Mouse (Mus musculus) forebrain, embryonic 12.5 days (tissue): ENCODE results near the gene Rptor. TPM values are rescaled to one million over a fixed set of nuclear protein-coding genes. Genes with fewer than 3 reads are reported as not detected.

Experiments used
- ATAC-seq: fragments of 200-750 bp; cut with Nextera tagmentation; 2 replicates; pipeline ENCODE4 v1.8.0; 2017; ENCODE audit warnings: moderate TSS enrichment; ENCODE audit not compliant: low FRiP score
- H3K27ac ChIP-seq: fragments of 300-500 bp; sonication (generic); 2 replicates; pipeline ENCODE4 v1.5.1; 2016; ENCODE audit warnings: mild to moderate bottlenecking
- H3K27me3 ChIP-seq: fragments of 300-500 bp; sonication (generic); 2 replicates; pipeline ENCODE4 v1.6.1; 2016; ENCODE audit warnings: mild to moderate bottlenecking
- H3K36me3 ChIP-seq: fragments of 300-500 bp; sonication (generic); replicated peaks from 2 replicates; pipeline ENCODE4 v1.6.1; 2016; ENCODE audit warnings: mild to moderate bottlenecking
- H3K4me1 ChIP-seq: fragments of 300-500 bp; sonication (generic); 2 replicates; pipeline ENCODE4 v1.6.1; 2016
- H3K4me2 ChIP-seq: fragments of 300-500 bp; sonication (generic); 2 replicates; pipeline ENCODE4 v1.6.1; 2016; ENCODE audit warnings: mild to moderate bottlenecking, moderate library complexity
- H3K4me3 ChIP-seq: fragments of 300-500 bp; sonication (generic); replicated peaks from 2 replicates; pipeline ENCODE4 v1.5.1; 2016; ENCODE audit warnings: mild to moderate bottlenecking
- H3K9ac ChIP-seq: fragments of 300-500 bp; sonication (generic); 2 replicates; pipeline ENCODE4 v1.6.1; 2016; ENCODE audit warnings: mild to moderate bottlenecking
- H3K9me3 ChIP-seq: fragments of 300-500 bp; sonication (generic); 2 replicates; pipeline ENCODE4 v1.6.1; 2016
- WGBS: fragments of 180-500 bp; shearing (Covaris S2); methylation state at CpG from one replicate; pipeline ENCODE4 v1.1.7; 2016; 5-methylcytosine and 5-hydroxymethylcytosine counted together
- polyA plus RNA-seq: library from polyadenylated mRNA; unstranded; fragments of >200 nt; fragmentation: Nextera tagmentation; extraction: Ambion mirVana; gene quantifications from 2 replicates; pipeline ENCODE4 v1.2.1, GENCODE M21; 2016

The Rptor gene
- polyA plus RNA-seq, 1 experiment from 2014 or later, result 16.1 TPM

DNA sequence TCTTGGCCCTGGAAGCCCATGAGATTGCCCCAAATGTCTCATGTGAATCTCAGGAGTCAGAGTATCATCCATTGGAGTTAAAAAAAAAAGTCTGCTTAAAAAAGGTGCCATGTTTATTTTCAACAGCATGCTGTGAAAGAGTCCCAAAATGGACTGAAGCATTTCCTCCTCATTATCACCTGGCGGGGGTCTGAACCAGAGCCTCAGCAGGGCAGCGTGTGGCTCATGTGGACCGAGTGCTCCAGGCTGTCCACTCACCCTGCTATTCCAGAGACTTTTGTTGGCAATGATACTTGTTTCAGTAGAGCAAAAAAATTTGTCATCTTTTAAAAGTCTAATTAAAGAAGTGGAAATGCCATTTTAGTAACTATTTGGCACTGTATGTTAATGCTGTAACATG lies 9.5 kb downstream of the Rptor start:
- ATAC-seq, result no peak
- Histone ChIP-seq H3K4me2 (no peak overlapping the region), H3K9me3 (no peaks in the 10 kb centered on the region), H3K36me3 (peaks cover 3% of the 10 kb centered on the region; the same call in 1 of the 2 replicates), H3K27me3 (no peaks in the 10 kb centered on the region), H3K9ac (no peak overlapping the region), H3K27ac (no peak overlapping the region), H3K4me1 (no peaks in the 10 kb centered on the region), H3K4me3 (no peak overlapping the region)
- whole genome bisulfite sequencing, result 87% methylated on average over 3 of the region's 3 CpGs

DNA sequence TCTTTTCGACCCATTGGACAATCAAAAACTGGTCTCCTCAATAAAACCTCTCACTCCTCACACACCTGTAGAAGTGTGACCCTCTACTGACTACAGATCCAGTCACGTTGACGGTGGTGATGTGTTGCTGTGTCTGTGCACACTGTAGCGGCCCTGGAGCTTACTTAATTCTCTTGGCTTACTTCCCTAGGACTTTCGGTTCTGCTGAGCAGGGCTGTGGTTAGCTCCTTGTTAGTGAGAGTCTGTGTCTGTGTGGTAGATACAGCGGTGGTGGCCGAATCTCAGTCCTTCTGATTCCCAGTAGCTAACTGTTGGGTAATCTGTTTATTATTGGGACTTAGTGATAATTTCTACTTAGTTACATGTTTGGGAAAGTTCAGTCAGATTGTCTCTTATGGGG lies 12.4 kb downstream of the Rptor start:
- no peak overlapping the region for H3K4me2 ChIP-seq
- H3K9me3 ChIP-seq, result no peaks in the 10 kb centered on the region
- no peak overlapping the region for H3K4me3 ChIP-seq
- no peak overlapping the region for H3K9ac ChIP-seq
- no peak for ATAC-seq
- WGBS, result 91% methylated on average over 7 of the region's 7 CpGs
- no peaks in the 10 kb centered on the region for H3K4me1 ChIP-seq
- no peaks in the 10 kb centered on the region for H3K36me3 ChIP-seq
- H3K27ac ChIP-seq, result no peak overlapping the region
- no peaks in the 10 kb centered on the region for H3K27me3 ChIP-seq

DNA sequence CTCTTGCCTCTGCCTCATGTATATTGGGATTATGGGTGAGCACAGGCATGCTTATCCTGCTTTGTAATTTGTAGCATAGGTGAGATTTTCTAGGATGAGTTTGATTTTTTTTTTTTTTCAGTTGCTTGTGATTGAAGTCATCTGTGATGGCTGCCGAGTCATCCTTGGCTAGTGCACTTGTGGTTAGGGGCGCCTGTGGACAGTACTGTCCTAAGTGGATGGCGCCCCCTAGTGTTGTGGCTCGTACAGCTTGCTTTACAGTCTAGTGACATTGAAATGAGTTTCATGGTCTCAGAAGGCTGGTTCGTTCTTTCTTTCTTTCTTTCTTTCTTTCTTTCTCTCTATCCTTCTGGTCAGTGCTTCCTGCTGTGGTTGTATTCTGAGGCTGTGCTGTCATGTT lies 16.1 kb downstream of the Rptor start:
- H3K9ac ChIP-seq, result no peak overlapping the region
- H3K27ac ChIP-seq, result no peak overlapping the region
- H3K9me3 ChIP-seq, result no peaks in the 10 kb centered on the region
- H3K27me3 ChIP-seq, result no peaks in the 10 kb centered on the region
- H3K36me3 ChIP-seq, result no peaks in the 10 kb centered on the region
- H3K4me2 ChIP-seq, result no peak overlapping the region
- H3K4me3 ChIP-seq, result no peak overlapping the region
- no peaks in the 10 kb centered on the region for H3K4me1 ChIP-seq
- no peak for ATAC-seq
- WGBS, result 50% methylated on average over 5 of the region's 5 CpGs

- no peak overlapping the region for H3K4me3 ChIP-seq
- no peak overlapping the region for H3K27ac ChIP-seq
- no peak overlapping the region for H3K4me2 ChIP-seq
- H3K9me3 ChIP-seq, result no peaks in the 10 kb centered on the region
- ATAC-seq, result no peak
- H3K27me3 ChIP-seq, result no peaks in the 10 kb centered on the region
- peaks cover 2% of the 10 kb centered on the region; the same call in 1 of the 2 replicates for H3K4me1 ChIP-seq
- H3K9ac ChIP-seq, result no peak overlapping the region
- WGBS, result 78% methylated on average over 3 of the region's 3 CpGs
- H3K36me3 ChIP-seq, result no peaks in the 10 kb centered on the region
Measured at GRCm38 (mm10) chr11:119621266-119621665, 18.6 kb downstream of the Rptor start.

- Histone ChIP-seq H3K4me2 (no peak overlapping the region), H3K4me1 (peaks cover 2% of the 10 kb centered on the region; the same call in 1 of the 2 replicates), H3K27me3 (no peaks in the 10 kb centered on the region), H3K9me3 (no peaks in the 10 kb centered on the region), H3K36me3 (0 out of 2 replicates have a peak, but pooled peaks cover 2% of the 10 kb centered on the region), H3K4me3 (no peak overlapping the region), H3K27ac (no peak overlapping the region), H3K9ac (no peak overlapping the region)
- 91% methylated on average over 8 of the region's 8 CpGs for WGBS
- no peak for ATAC-seq
Measured at GRCm38 (mm10) chr11:119623800-119624199, 21.1 kb downstream of the Rptor start.

GRCm38 (mm10) chr11:119624401-119624800 lies 21.7 kb downstream of the Rptor start:
- H3K9ac ChIP-seq, result no peak overlapping the region
- no peak for ATAC-seq
- H3K4me1 ChIP-seq, result peaks cover 2% of the 10 kb centered on the region; the same call in 1 of the 2 replicates
- H3K36me3 ChIP-seq, result 0 out of 2 replicates have a peak, but pooled peaks cover 2% of the 10 kb centered on the region
- H3K4me3 ChIP-seq, result no peak overlapping the region
- no peaks in the 10 kb centered on the region for H3K9me3 ChIP-seq
- no peak overlapping the region for H3K27ac ChIP-seq
- 90% methylated on average over 4 of the region's 4 CpGs for WGBS
- no peaks in the 10 kb centered on the region for H3K27me3 ChIP-seq
- no peak overlapping the region for H3K4me2 ChIP-seq

DNA sequence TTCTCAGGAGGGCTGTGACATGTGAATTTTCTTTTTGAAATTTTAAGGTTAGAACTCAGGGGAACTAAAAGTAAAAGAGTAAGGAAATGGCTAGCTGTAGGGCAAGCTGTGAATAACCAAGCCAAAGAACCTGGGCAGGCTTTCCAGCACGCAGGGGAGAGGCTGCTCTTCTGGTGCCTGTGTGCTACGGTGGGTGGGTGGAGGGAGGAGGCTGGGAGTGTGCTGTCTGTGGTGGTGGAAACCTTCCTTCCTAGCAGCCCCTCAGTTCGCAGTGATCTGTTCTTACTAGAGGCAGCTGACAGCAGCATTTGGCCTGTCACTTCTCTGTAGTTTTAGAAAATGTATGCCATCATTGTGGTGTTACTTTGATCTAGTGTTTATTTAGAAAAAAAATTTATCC lies 22.2 kb downstream of the Rptor start:
- Histone ChIP-seq H3K27ac (no peak overlapping the region), H3K27me3 (no peaks in the 10 kb centered on the region), H3K36me3 (0 out of 2 replicates have a peak, but pooled peaks cover 2% of the 10 kb centered on the region), H3K9ac (no peak overlapping the region), H3K9me3 (no peaks in the 10 kb centered on the region), H3K4me3 (no peak overlapping the region), H3K4me1 (peaks cover 6% of the 10 kb centered on the region), H3K4me2 (no peak overlapping the region)
- WGBS, result 81% methylated on average over 3 of the region's 3 CpGs
- no peak for ATAC-seq

GRCm38 (mm10) chr11:119625476-119625875 lies 22.8 kb downstream of the Rptor start:
- Histone ChIP-seq H3K4me3 (no peak overlapping the region), H3K27ac (no peak overlapping the region), H3K4me1 (peaks cover 7% of the 10 kb centered on the region), H3K27me3 (no peaks in the 10 kb centered on the region), H3K36me3 (0 out of 2 replicates have a peak, but pooled peaks cover 2% of the 10 kb centered on the region), H3K9ac (no peak overlapping the region), H3K9me3 (no peaks in the 10 kb centered on the region), H3K4me2 (no peak overlapping the region)
- ATAC-seq, result no peak
- WGBS, result 92% methylated on average over 6 of the region's 6 CpGs

- no peak overlapping the region for H3K9ac ChIP-seq
- no peak overlapping the region for H3K27ac ChIP-seq
- no peak overlapping the region for H3K4me2 ChIP-seq
- no peak overlapping the region for H3K4me3 ChIP-seq
- no peaks in the 10 kb centered on the region for H3K9me3 ChIP-seq
- no peak for ATAC-seq
- 0 out of 2 replicates have a peak, but pooled peaks cover 2% of the 10 kb centered on the region for H3K36me3 ChIP-seq
- 94% methylated on average over 6 of the region's 6 CpGs for WGBS
- no peaks in the 10 kb centered on the region for H3K27me3 ChIP-seq
- H3K4me1 ChIP-seq, result peaks cover 7% of the 10 kb centered on the region
Measured at GRCm38 (mm10) chr11:119625943-119626342, 23.2 kb downstream of the Rptor start.

DNA sequence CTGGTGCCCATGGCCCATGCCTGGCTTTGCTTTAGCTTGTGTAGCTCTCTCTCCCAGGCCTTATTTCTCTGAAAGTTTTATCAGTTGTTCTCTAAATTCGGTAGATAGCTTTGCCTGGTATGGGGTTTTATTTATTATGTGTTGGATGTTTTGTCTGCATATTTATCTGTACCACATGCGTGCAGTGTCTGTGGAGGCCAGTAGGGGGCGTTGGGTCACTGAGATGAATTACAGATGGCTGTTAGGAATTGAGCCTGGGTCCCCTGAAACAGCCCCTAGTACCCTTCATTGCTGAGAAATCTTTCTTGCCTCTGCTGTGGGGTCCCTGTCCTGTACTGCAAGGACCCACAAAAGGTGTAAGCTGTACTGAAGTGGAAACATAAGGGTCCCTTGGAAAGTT lies 24.5 kb downstream of the Rptor start:
- no peak overlapping the region for H3K4me2 ChIP-seq
- 0 out of 2 replicates have a peak, but pooled peaks cover 2% of the 10 kb centered on the region for H3K36me3 ChIP-seq
- peaks cover 7% of the 10 kb centered on the region for H3K4me1 ChIP-seq
- no peak for ATAC-seq
- H3K27me3 ChIP-seq, result no peaks in the 10 kb centered on the region
- H3K27ac ChIP-seq, result no peak overlapping the region
- H3K4me3 ChIP-seq, result no peak overlapping the region
- 65% methylated on average over 3 of the region's 3 CpGs for WGBS
- H3K9ac ChIP-seq, result no peak overlapping the region
- no peaks in the 10 kb centered on the region for H3K9me3 ChIP-seq

GRCm38 (mm10) chr11:119629072-119629471 lies 26.4 kb downstream of the Rptor start:
- 90% methylated on average over 3 of the region's 3 CpGs for WGBS
- Histone ChIP-seq H3K9me3 (no peaks in the 10 kb centered on the region), H3K9ac (no peak overlapping the region), H3K4me3 (no peak overlapping the region), H3K27me3 (no peaks in the 10 kb centered on the region), H3K4me1 (peaks cover 5% of the 10 kb centered on the region), H3K27ac (no peak overlapping the region), H3K4me2 (no peak overlapping the region), H3K36me3 (0 out of 2 replicates have a peak, but pooled peaks cover 2% of the 10 kb centered on the region)
- no peak for ATAC-seq

- Histone ChIP-seq H3K9me3 (no peaks in the 10 kb centered on the region), H3K9ac (no peak overlapping the region), H3K27me3 (no peaks in the 10 kb centered on the region), H3K36me3 (0 out of 2 replicates have a peak, but pooled peaks cover 2% of the 10 kb centered on the region), H3K27ac (no peak overlapping the region), H3K4me3 (no peak overlapping the region), H3K4me1 (peaks cover 7% of the 10 kb centered on the region), H3K4me2 (no peak overlapping the region)
- no peak for ATAC-seq
- WGBS, result 85% methylated on average over 5 of the region's 5 CpGs
Measured at GRCm38 (mm10) chr11:119630329-119630728, 27.6 kb downstream of the Rptor start.

DNA sequence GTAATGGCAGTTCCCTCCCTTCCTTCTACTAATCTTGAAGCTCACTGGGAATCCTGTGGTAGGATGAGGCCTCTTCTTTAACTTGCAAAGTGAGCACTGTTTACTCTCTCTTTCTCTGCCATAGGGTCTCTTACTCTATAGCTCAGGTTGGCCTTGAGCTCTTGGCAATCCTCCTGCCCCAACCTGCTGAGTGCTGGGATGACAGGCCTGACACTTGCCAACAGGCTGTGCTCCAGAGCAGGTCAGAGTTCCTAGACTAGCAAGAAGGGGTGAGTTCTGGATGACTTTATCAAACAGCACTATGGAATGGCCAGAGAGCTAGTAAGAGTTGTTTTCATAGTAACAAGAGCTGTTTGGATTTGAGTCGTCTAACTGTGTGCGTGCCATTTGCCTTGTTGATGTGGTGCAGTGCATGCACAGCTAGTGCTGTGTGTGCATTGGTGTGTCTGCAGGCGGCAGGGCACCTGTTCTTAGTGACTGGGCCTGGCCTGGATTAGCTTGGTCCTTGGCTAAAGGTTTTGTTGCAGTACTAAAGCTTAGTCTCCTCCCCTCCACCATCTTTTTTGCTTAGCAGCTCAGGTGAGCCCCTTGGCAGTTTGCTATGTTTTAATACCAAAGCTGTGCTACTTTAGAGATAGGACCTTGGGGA lies 28.6 kb downstream of the Rptor start:
- Histone ChIP-seq H3K36me3 (0 out of 2 replicates have a peak, but pooled peaks cover 2% of the 10 kb centered on the region), H3K4me2 (no peak overlapping the region), H3K4me1 (peaks cover 8% of the 10 kb centered on the region), H3K27me3 (no peaks in the 10 kb centered on the region), H3K9me3 (no peaks in the 10 kb centered on the region), H3K4me3 (no peak overlapping the region), H3K27ac (no peak overlapping the region), H3K9ac (no peak overlapping the region)
- 77% methylated on average over 3 of the region's 3 CpGs for WGBS
- no peak for ATAC-seq
